Mouse (Mus musculus) MEL (cell line): Measurements from ENCODE around the gene Fam196b. TPM values are rescaled to one million over a fixed set of nuclear protein-coding genes. Genes with fewer than 3 reads are reported as not detected.

Source experiments
- DNase-seq: peaks from one replicate; pipeline ENCODE4 v3.0.0; 2011; ENCODE audit warnings: low read depth, low spot score
- H3K27ac ChIP-seq: 2 replicates; pipeline ENCODE4 v1.5.1; 2012; ENCODE audit warnings: low read depth, mild to moderate bottlenecking, control low read depth, low read length, moderate library complexity; ENCODE audit not compliant: control insufficient read depth
- H3K27me3 ChIP-seq, 2 experiments: fragments of 150-350 bp in 1 of 2; sonication (generic) in 1 of 2; 2 replicates each; pipeline ENCODE4 v1.6.1; 2012; ENCODE audit warnings: low read length in 2 of 2, mild to moderate bottlenecking in 2 of 2, improper control_type of control experiment in 1 of 2, moderate library complexity in 1 of 2; ENCODE audit not compliant: insufficient read depth in 2 of 2, control insufficient read depth in 1 of 2
- H3K36me3 ChIP-seq, 2 experiments: 2 replicates each; pipeline ENCODE4 v1.6.1; 2012 to 2014; ENCODE audit warnings: low read length in 2 of 2, improper control_type of control experiment in 1 of 2, inconsistent platforms in 1 of 2, mild to moderate bottlenecking in 1 of 2; ENCODE audit not compliant: insufficient read depth in 2 of 2, control insufficient read depth in 1 of 2
- H3K4me1 ChIP-seq, 2 experiments: fragments of 150-350 bp in 1 of 2; sonication (generic) in 1 of 2; 2 replicates each; pipeline ENCODE4 v1.6.1; 2012; ENCODE audit warnings: low read length in 2 of 2, improper control_type of control experiment in 1 of 2, mild to moderate bottlenecking in 1 of 2; ENCODE audit not compliant: insufficient read depth in 2 of 2, control insufficient read depth in 1 of 2
- H3K4me3 ChIP-seq, 2 experiments: fragments of 150-350 bp in 1 of 2; sonication (generic) in 1 of 2; 2 replicates each; pipeline ENCODE4 v1.5.1; 2012; ENCODE audit warnings: low read depth in 2 of 2, low read length in 2 of 2, mild to moderate bottlenecking in 2 of 2, moderate library complexity in 2 of 2, control low read depth in 1 of 2, improper control_type of control experiment in 1 of 2; ENCODE audit not compliant: control insufficient read depth in 1 of 2, insufficient read depth in 1 of 2
- H3K79me2 ChIP-seq: 2 replicates; pipeline ENCODE4 v1.6.1; 2012; ENCODE audit warnings: mild to moderate bottlenecking, low read length, moderate library complexity; ENCODE audit not compliant: control insufficient read depth, poor library complexity, insufficient read depth
- H3K9ac ChIP-seq: 2 replicates; pipeline ENCODE4 v1.6.1; 2012; ENCODE audit warnings: low read depth, mild to moderate bottlenecking, control low read depth, low read length, moderate library complexity; ENCODE audit not compliant: control insufficient read depth, poor library complexity, severe bottlenecking
- H3K9me3 ChIP-seq: fragments of 150-350 bp; sonication (generic); replicated peaks from 2 replicates; pipeline ENCODE4 v1.6.1; 2012; ENCODE audit warnings: mild to moderate bottlenecking, low read length, improper control_type of control experiment, moderate library complexity; ENCODE audit not compliant: insufficient read depth
- BHLHE40 ChIP-seq: IDR thresholded peaks from 2 replicates; pipeline ENCODE4 v1.6.1; 2012; ENCODE audit warnings: low read depth, mild to moderate bottlenecking, inconsistent platforms, low read length, improper control_type of control experiment, borderline replicate concordance
- CHD1 ChIP-seq: IDR thresholded peaks from 2 replicates; pipeline ENCODE4 v1.6.1; 2012; ENCODE audit warnings: low read depth, mild to moderate bottlenecking, inconsistent platforms, low read length, improper control_type of control experiment
- CTCF ChIP-seq, 3 experiments: IDR thresholded peaks in 2 of 3; conservative IDR thresholded peaks in 1 of 3; 2 replicates each; pipeline ENCODE4 v1.5.1; 2011 to 2012; ENCODE audit warnings: low read length in 3 of 3, low read depth in 2 of 3, mild to moderate bottlenecking in 2 of 3, improper control_type of control experiment in 1 of 3, inconsistent platforms in 1 of 3, mixed read lengths in 1 of 3, moderate library complexity in 1 of 3; ENCODE audit not compliant: control insufficient read depth in 1 of 3, insufficient read depth in 1 of 3, poor library complexity in 1 of 3, severe bottlenecking in 1 of 3
- E2F4 ChIP-seq: IDR thresholded peaks from 2 replicates; pipeline ENCODE4 v1.6.1; 2011; ENCODE audit warnings: low read depth, low read length, improper control_type of control experiment, borderline replicate concordance
- ELF1 ChIP-seq: IDR thresholded peaks from 2 replicates; pipeline ENCODE4 v1.6.1; 2014; ENCODE audit warnings: low read depth, mild to moderate bottlenecking, inconsistent platforms, low read length, improper control_type of control experiment, moderate library complexity
- ETS1 ChIP-seq: IDR thresholded peaks from 2 replicates; pipeline ENCODE4 v1.6.1; 2012; ENCODE audit warnings: low read depth, mild to moderate bottlenecking, inconsistent platforms, low read length, improper control_type of control experiment, moderate library complexity
- JUND ChIP-seq: IDR thresholded peaks from 2 replicates; pipeline ENCODE4 v1.6.1; 2011; ENCODE audit warnings: low read depth, mild to moderate bottlenecking, improper control_type of control experiment, low read length
- MAZ ChIP-seq: IDR thresholded peaks from 2 replicates; pipeline ENCODE4 v1.6.1; 2012; ENCODE audit warnings: low read depth, mild to moderate bottlenecking, inconsistent platforms, low read length, improper control_type of control experiment
- MYC ChIP-seq: IDR thresholded peaks from 2 replicates; pipeline ENCODE4 v1.6.1; 2011; ENCODE audit warnings: low read depth, mild to moderate bottlenecking, low read length, improper control_type of control experiment, moderate library complexity
- NELFE ChIP-seq: IDR thresholded peaks from 2 replicates; pipeline ENCODE4 v1.6.1; 2011; ENCODE audit warnings: low read depth, low read length, improper control_type of control experiment
- NRF1 ChIP-seq: IDR thresholded peaks from 2 replicates; pipeline ENCODE4 v1.6.1; 2014; ENCODE audit warnings: low read depth, mild to moderate bottlenecking, inconsistent platforms, low read length, improper control_type of control experiment, moderate library complexity; ENCODE audit not compliant: poor library complexity, insufficient read depth, severe bottlenecking
- POLR2AphosphoS2 ChIP-seq: IDR thresholded peaks from 2 replicates; pipeline ENCODE4 v1.6.1; 2011; ENCODE audit warnings: low read length, improper control_type of control experiment
- SIN3A ChIP-seq: IDR thresholded peaks from 2 replicates; pipeline ENCODE4 v1.6.1; 2012; ENCODE audit warnings: low read length, improper control_type of control experiment, inconsistent platforms
- SMC3 ChIP-seq: IDR thresholded peaks from 2 replicates; pipeline ENCODE4 v1.6.1; 2011; ENCODE audit warnings: low read depth, low read length, improper control_type of control experiment
- TAL1 ChIP-seq: IDR thresholded peaks from 2 replicates; pipeline ENCODE4 v1.6.1; 2012; ENCODE audit warnings: mild to moderate bottlenecking, inconsistent platforms, low read length, moderate library complexity, mixed read lengths
- TCF12 ChIP-seq: IDR thresholded peaks from 2 replicates; pipeline ENCODE4 v1.6.1; 2014; ENCODE audit warnings: low read depth, mild to moderate bottlenecking, inconsistent platforms, low read length, improper control_type of control experiment, moderate library complexity
- USF1 ChIP-seq: IDR thresholded peaks from 2 replicates; pipeline ENCODE4 v1.6.1; 2014; ENCODE audit warnings: low read depth, mild to moderate bottlenecking, inconsistent platforms, low read length, improper control_type of control experiment, moderate library complexity
- ZKSCAN1 ChIP-seq: IDR thresholded peaks from 2 replicates; pipeline ENCODE4 v1.6.1; 2012; ENCODE audit warnings: low read depth, mild to moderate bottlenecking, inconsistent platforms, low read length, improper control_type of control experiment, moderate library complexity
- polyA plus RNA-seq, 2 experiments: library from polyadenylated mRNA; stranded (reverse) in 1 of 2; unstranded in 1 of 2; fragments of >175 nt in 1 of 2; fragments of >200 nt in 1 of 2; gene quantifications; 2 replicates each; pipeline versions ENCODE4 v1.2.1 to v1.2.4; 2012; ENCODE audit warnings: low replicate concordance in 2 of 2, low read depth in 1 of 2; ENCODE audit not compliant: insufficient read length in 2 of 2, insufficient read depth in 1 of 2, missing spikeins in 1 of 2
- total RNA-seq: library from RNA; depleted of rRNA; stranded (reverse); fragments of 300-350 nt; gene quantifications from 2 replicates; pipeline ENCODE4 v1.2.3, GENCODE M21; 2012

Gene Fam196b
- total and polyA plus RNA-seq, 3 experiments = 0.10 to 0.23 TPM; not detected in 1

GRCm38 (mm10) chr11:34344310-34344709, 29.7 kb downstream of the Fam196b start:
- peaks cover 0 to 4% of the 10 kb centered on the region in 2 experiments; a peak in 1 of 4 replicates for H3K36me3 ChIP-seq

GRCm38 (mm10) chr11:34348287-34348918, 33.8 kb downstream of the Fam196b start:
- H3K36me3 ChIP-seq = peaks cover 0 to 4% of the 10 kb centered on the region in 2 experiments; a peak in 1 of 4 replicates
- TF ChIP-seq CHD1 (no peak), USF1 (no peak), NELFE (no peak), ELF1 (no peak)
- H3K9me3 ChIP-seq = no peaks in the 10 kb centered on the region
- H3K27me3 ChIP-seq = no peaks in the 10 kb centered on the region
- H3K27ac ChIP-seq = no peak overlapping the region
- H3K79me2 ChIP-seq = no peaks in the 10 kb centered on the region
- no peak overlapping the region for H3K4me3 ChIP-seq
- DNase-seq = no peak
- H3K4me1 ChIP-seq = no peaks in the 10 kb centered on the region
- H3K9ac ChIP-seq = no peak overlapping the region

More at GRCm38 (mm10) chr11:34344310-34344709, 29.7 kb downstream of the Fam196b start:
- Histone ChIP-seq H3K9ac (no peak overlapping the region), H3K27me3 (no peaks in the 10 kb centered on the region)
- TF ChIP-seq POLR2AphosphoS2 (no peak), JUND (no peak), E2F4 (no peak), NELFE (no peak), TAL1 (no peak), TCF12 (no peak), CHD1 (no peak), USF1 (no peak), NRF1 (no peak), MYC (no peak)
- TF ChIP-seq, all 39 proteins: peak for 0
- no peak overlapping the region for H3K4me3 ChIP-seq
- no peaks in the 10 kb centered on the region for H3K9me3 ChIP-seq
- no peak for DNase-seq
- H3K4me1 ChIP-seq = no peaks in the 10 kb centered on the region
- no peak overlapping the region for H3K27ac ChIP-seq
- H3K79me2 ChIP-seq = no peaks in the 10 kb centered on the region

GRCm38 (mm10) chr11:34349453-34350056, 34.9 kb downstream of the Fam196b start:
- TF ChIP-seq CTCF (IDR thresholded peaks at IDR 0.05 in 2 of 3, conservative IDR thresholded peaks at IDR 0.05 in 1 of 3; ENCODE audit: control insufficient read depth in 1 of 3, insufficient read depth in 1 of 3, low read depth in 2 of 3, low read length in 3 of 3, poor library complexity in 1 of 3, severe bottlenecking in 1 of 3) (no peak), SMC3 (no peak), ZKSCAN1 (no peak), MYC (no peak), POLR2AphosphoS2 (no peak), ETS1 (no peak), NRF1 (no peak), MAZ (no peak), TAL1 (no peak), BHLHE40 (no peak), SIN3A (no peak)
- TF ChIP-seq, all 39 proteins: peak for 0
- Histone ChIP-seq H3K79me2 (no peaks in the 10 kb centered on the region), H3K9me3 (no peaks in the 10 kb centered on the region), H3K9ac (no peak overlapping the region), H3K27ac (no peak overlapping the region), H3K27me3 (no peaks in the 10 kb centered on the region), H3K4me1 (no peaks in the 10 kb centered on the region), H3K4me3 (no peak overlapping the region), H3K36me3 (peaks cover 0 to 4% of the 10 kb centered on the region in 2 experiments; a peak in 1 of 4 replicates)
- DNase-seq = no peak
